Mouse (Mus musculus) B cell, adult 2 months (primary cell): ENCODE data around the gene Moap1.

Experiments
- DNase-seq, 2 experiments: peaks; one replicate each; pipeline ENCODE4 v3.0.0; 2022

Moap1 gene

GRCm38 (mm10) chr12:102740285-102740684, 3.2 kb downstream of the Moap1 start:
- peak; percentile 40 to 54 for DNase-seq

DNA sequence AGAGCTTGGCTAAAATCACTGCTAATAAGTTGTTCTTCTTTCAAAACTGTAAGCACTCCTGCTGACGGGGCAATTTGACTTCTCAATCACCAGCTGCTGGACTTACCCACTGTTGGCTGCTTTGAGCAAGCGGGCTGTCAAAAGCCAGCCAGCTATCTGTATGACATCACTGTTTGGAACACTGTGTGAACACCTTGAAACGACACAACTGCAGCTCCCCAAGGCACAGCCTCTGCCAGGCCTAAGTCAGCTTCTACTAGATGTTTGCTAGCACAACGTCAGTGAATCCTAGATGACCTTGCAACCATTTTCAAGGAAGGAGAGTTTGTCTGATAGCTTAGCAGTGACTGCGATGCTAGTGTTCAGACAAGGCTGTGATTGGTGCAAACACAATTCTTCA, 4.4 kb downstream of the Moap1 start:
- no peak for DNase-seq

DNA sequence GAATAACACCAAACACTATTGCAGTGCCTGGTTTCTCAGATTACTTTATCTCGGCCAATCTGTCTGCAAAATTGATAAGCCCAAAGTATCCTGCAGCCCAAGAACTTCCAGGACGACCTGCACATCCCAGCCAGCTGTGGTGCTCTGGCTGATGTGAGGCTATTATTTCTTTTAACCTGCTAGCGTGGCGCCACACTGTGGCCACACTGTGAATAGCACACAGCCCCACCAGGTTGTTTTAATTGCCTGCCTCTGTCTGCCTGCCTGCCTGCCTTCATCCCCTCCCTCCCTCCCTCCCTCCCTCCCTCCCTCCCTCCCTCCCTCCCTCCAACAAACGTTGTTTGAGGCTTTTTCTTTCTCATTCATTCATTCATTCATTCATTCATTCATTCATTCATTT, 10.1 kb downstream of the Moap1 start:
- peak; percentile 76 to 78 for DNase-seq

- DNase-seq = no peak
Observed at GRCm38 (mm10) chr12:102730798-102731619, 12.5 kb downstream of the Moap1 start.

- peak; percentile 34 to 38 for DNase-seq
Observed at GRCm38 (mm10) chr12:102729855-102730797, 13.3 kb downstream of the Moap1 start.

DNA sequence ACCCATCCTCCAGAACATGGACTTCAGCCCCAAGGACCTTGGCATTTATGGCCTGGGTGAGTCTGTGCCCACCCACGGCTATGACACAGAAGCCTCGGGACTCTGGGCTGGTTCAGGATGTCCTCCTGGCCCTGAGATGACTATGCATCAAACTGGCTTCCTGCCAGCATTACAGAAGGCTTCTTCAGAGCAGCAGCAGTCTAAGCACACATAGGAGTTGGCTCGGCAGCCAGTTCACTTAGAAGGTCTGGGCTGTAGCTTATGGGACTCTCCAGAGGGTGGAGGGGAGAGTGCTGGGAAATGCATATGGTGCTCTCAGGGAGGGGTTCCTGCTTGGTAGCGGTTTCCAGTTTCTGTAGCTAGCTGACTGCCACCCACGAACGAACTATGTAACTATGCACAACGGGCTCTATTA, 17.7 kb downstream of the Moap1 start:
- no peak for DNase-seq

GRCm38 (mm10) chr12:102725146-102725545, 18.3 kb downstream of the Moap1 start:
- DNase-seq = no peak

- no peak for DNase-seq
Observed at GRCm38 (mm10) chr12:102723861-102724260, 19.6 kb downstream of the Moap1 start.

DNA sequence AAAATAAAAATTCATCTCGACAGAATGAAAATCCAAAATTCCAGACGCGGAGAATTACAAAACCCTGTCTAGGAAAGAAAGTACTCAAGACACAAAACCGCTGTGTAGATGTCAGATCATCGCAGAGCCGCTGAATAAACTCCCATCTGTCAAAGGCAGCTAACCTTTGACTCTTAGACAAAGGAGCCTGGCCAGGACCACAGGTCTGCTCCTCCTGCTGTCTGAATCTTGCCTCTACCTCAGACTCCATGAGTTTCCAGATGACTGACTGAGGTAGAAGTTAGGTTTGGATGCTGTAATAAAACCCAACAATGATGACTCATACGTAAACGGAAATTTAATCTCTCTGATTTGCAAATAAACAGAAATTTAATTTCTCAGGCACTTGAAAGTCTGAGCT, 20.5 kb downstream of the Moap1 start:
- no peak for DNase-seq

DNA sequence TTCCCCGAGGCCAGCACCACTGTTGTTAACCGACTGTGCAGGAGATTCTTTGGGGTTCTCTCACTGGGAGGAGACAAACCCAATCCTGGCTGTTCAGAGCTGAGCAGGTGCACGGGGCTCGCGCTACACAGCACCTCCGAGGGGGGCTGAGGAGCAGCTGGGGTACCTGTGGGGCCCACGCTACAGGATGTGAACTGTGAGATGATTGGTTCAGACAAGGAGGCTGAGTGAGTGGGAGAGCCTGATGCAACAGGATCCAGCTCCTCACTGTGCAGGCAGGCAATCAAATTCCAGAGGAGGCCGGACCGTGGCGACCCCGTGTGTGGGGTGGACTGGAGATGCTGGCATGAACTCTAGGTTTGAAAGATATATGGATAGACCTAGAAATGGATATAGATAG, 21.0 kb downstream of the Moap1 start:
- DNase-seq = no peak

GRCm38 (mm10) chr12:102719552-102720315, 23.7 kb downstream of the Moap1 start:
- DNase-seq = peak; percentile 68 to 70

DNA sequence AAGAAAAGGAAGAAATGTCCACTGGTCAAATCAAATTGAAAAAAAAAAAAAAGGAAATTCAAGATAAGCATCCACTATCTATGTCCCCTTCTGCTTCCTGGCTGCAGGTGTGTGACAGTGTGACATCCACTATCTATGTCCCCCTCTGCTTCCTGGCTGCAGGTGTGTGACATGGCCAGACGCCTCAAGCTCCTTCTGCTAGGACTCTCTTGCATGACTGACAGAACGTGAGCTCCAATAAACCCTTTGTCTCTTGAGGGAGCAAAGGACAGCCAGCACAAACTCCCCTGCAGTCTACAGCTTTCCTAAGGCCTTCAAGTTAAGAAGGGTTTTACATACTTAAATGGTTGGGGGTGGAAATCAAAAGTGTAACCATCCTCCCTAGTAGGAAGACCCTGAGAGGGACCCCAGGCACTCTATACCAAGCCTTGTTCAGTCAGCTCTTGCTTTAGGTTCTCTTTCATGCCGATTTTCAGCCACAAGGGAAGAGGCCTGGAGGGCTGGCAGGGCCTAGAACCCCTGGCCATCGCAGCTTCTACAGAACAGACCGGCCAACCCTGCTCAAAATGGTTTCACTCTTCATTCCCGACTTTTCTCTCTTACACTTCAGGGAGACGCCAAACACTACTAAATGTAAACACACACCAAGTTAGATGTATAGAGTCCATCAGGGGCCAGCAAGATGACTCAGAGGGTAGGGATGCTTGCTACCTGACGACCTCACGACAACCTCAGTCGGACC, 28.6 kb downstream of the Moap1 start:
- no peak for DNase-seq

DNA sequence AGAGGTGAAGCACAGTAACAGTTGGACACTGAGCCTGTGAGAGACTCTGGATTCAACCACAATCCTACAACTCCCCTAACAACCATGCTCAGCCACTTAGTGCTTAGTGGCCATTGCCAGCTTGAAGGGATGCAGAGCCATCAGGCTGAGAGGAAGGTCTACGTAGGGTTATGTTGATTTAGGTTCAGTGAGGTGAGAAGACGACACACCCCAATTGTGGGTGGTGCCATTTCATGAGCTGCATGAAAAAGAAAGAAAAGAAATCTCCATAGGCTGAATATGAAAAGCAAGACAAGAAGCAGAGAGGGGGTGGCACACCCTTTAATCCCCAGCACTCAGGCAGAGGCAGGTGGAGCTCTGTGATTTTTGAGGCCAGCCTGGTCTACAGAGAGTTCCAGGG, 29.3 kb downstream of the Moap1 start:
- peak; percentile 33 to 46 for DNase-seq

- no peak for DNase-seq
Observed at GRCm38 (mm10) chr12:102713153-102713865, 30.2 kb downstream of the Moap1 start.

DNA sequence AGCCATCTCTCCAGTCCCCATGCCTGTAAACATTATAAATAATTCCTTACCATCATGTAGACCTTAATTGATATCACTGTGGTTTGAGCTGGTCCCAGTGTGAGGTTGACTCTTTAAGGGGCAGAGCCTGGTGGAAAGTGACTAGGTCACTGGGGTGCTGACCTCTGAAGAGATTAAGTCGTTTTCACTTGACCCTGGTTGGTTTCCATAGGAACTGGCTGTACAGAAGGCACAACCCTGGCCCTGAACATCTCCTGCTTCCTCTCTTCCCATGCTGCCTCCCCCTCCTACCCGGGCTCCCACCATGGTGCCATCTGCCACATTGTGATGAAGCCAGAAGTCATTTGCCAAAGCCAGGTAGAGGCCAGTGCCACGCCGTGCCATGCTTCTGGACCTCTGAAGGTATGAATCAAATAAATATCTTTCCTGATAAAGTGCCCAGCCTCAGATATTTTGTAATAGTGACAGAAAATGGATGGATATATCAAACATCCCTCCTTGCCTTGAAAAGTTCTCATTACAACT, 32.5 kb downstream of the Moap1 start:
- no peak for DNase-seq

DNA sequence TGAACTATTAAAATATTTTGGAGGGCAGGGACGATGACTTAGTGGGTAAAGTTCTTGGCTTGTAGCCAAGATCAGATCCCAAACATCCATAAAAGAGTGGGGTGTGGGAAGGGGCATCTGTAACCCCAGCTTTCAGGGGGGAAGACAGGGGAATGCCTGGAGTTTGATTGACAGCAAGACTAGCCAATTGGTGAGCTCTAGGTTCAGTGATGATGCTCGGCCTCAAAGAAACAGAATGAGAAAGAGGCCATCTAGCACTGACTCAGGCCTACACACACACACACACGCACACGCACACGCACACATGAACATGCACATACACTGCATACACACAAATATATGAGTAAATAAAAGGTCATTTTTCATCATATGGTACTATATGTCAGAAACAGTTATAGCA, 33.6 kb downstream of the Moap1 start:
- no peak for DNase-seq

- no peak for DNase-seq
Observed at GRCm38 (mm10) chr12:102708220-102708619, 35.2 kb downstream of the Moap1 start.

GRCm38 (mm10) chr12:102706833-102707463, 36.5 kb downstream of the Moap1 start:
- DNase-seq = no peak

DNA sequence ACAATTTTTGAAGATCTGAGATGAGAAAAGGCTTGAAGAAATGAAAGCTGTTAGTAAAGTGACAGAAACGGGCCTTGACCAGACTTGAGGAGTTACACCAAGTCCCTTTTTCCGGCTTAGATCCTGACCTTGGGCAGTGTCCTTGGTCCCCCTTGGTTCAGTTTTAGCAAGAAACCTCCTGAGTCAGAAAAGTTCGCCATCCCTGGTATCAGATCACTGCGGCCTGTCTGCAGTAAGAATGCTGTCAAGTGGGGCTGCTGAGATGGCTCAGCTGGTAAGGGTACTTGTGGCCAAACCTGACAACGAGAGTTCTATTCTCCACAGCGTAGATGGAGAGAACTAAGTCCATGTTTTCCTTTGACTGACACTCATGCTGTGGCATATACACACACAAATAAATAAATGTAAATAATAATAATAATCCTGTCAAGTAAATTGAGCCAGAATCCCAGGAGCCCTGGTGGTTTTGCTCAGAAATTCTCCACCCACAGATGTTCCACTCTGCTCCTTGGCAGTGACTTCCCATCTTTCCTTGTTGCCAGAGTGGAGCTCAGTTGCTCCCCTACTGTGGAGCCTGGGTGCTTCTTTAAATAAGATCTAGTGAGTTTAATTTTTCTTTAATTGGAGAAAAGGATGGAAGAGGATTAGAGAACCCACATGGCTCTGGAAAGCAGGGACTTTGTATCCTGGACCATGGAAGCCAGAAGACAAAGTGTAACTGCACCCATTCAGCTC, 37.4 kb downstream of the Moap1 start:
- DNase-seq = no peak
